Mouse (Mus musculus) heart, postnatal 25 days (tissue): ENCODE results near the gene Cyp2d11. TPM values are rescaled to one million over a fixed set of nuclear protein-coding genes. Genes with fewer than 3 reads are reported as not detected.
A peak's percentile ranks its signal among the peaks of the same experiment; 100 is the strongest.
"Not testable (repeated sequence)": the region's sequence is repeated elsewhere in the genome, so short reads cannot be mapped to it uniquely, and the experiment has no call there.

Experiments used
- DNase-seq: peaks from one replicate; pipeline ENCODE4 v3.0.0; 2022; ENCODE audit warnings: low spot score
- intact Hi-C: fragments of 180-260 bp; cut with DNase I; formaldehyde crosslinking; loops from one replicate; pipeline ENCODE4 v1.15.1; 2025
- total RNA-seq, 2 experiments: library from RNA; stranded (reverse); gene quantifications; 2 replicates each; pipeline ENCODE4 v1.2.3; 2021

Cyp2d11 gene
- total RNA-seq, 2 experiments from 2014 or later: 0.21 to 0.22 TPM

- intact Hi-C loops: loop anchor here (5.0 kb wide), 1 partner anchor 45 kb away; the partner anchor contains the start of genes Naga, Pheta2 and Smdt1
- no peak for DNase-seq
Measured at GRCm38 (mm10) chr15:82382441-82382840, 11.4 kb downstream of the Cyp2d11 start.

GRCm38 (mm10) chr15:82380714-82381062 is 13.1 kb downstream of the Cyp2d11 start:
- intact Hi-C loops: loop anchor here (1.0 to 5.0 kb wide), 2 partner anchors 26 to 43 kb away; partner anchors contain the start of genes Naga, Ndufa6, Pheta2 and Smdt1
- DNase-seq: no peak

GRCm38 (mm10) chr15:82379871-82380713 is 13.7 kb downstream of the Cyp2d11 start, which contains the start of gene Cyp2d22:
Cyp2d22 (minus strand) TSS chr15:82380260.
- DNase-seq: peak; percentile 62
- intact Hi-C loops: loop anchor here (1.0 to 5.0 kb wide), 2 partner anchors 26 to 43 kb away; partner anchors contain the start of genes Naga, Ndufa6, Pheta2 and Smdt1

GRCm38 (mm10) chr15:82379511-82379870 is 14.3 kb downstream of the Cyp2d11 start:
- DNase-seq: no peak
- intact Hi-C loops: no loop called here

- no peak for DNase-seq
- intact Hi-C loops: no loop called here
Measured at GRCm38 (mm10) chr15:82378261-82379180, 15.3 kb downstream of the Cyp2d11 start.

GRCm38 (mm10) chr15:82377701-82378100 is 16.1 kb downstream of the Cyp2d11 start:
- no peak for DNase-seq

GRCm38 (mm10) chr15:82376393-82377138 is 17.3 kb downstream of the Cyp2d11 start:
- intact Hi-C loops: no loop called here
- DNase-seq: peak; percentile 77

More at GRCm38 (mm10) chr15:82377701-82378100, 16.1 kb downstream of the Cyp2d11 start:
- intact Hi-C loops: no loop called here

- intact Hi-C loops: no loop called here
- no peak for DNase-seq
Measured at GRCm38 (mm10) chr15:82375855-82376254, 18.0 kb downstream of the Cyp2d11 start.

- DNase-seq: no peak
- intact Hi-C loops: no loop called here
Measured at GRCm38 (mm10) chr15:82374437-82374836, 19.4 kb downstream of the Cyp2d11 start.

GRCm38 (mm10) chr15:82372991-82373390 is 20.8 kb downstream of the Cyp2d11 start:
- no peak for DNase-seq
- intact Hi-C loops: no loop called here

GRCm38 (mm10) chr15:82372446-82372845 is 21.4 kb downstream of the Cyp2d11 start:
- DNase-seq: no peak
- intact Hi-C loops: no loop called here

- intact Hi-C loops: no loop called here
- DNase-seq: no peak
Measured at GRCm38 (mm10) chr15:82368851-82369250, 25.0 kb downstream of the Cyp2d11 start.

- intact Hi-C loops: no loop called here
- no peak for DNase-seq
Measured at GRCm38 (mm10) chr15:82368146-82368545, 25.7 kb downstream of the Cyp2d11 start.

- intact Hi-C loops, DNase-seq: not testable (repeated sequence)
Measured at GRCm38 (mm10) chr15:82364561-82364960, 29.3 kb downstream of the Cyp2d11 start.

GRCm38 (mm10) chr15:82363801-82364200 is 30.0 kb downstream of the Cyp2d11 start:
- intact Hi-C loops, DNase-seq: not testable (repeated sequence)

- intact Hi-C loops: no loop called here
- no peak for DNase-seq
Measured at GRCm38 (mm10) chr15:82362234-82362633, 31.6 kb downstream of the Cyp2d11 start.

- intact Hi-C loops: no loop called here
- DNase-seq: no peak
Measured at GRCm38 (mm10) chr15:82361459-82362018, 32.3 kb downstream of the Cyp2d11 start.

GRCm38 (mm10) chr15:82358431-82359260 is 35.2 kb downstream of the Cyp2d11 start:
- no peak for DNase-seq
- intact Hi-C loops: no loop called here
